Mouse (Mus musculus) cerebellum, adult 9-10 months (tissue): ENCODE data around the gene Ankrd39.
"Not testable (repeated sequence)": the region's sequence is repeated elsewhere in the genome, so short reads cannot be mapped to it uniquely, and the experiment has no call there.

Source experiments
- DNase-seq: peaks from one replicate; pipeline ENCODE4 v3.0.0; 2022

The Ankrd39 gene

DNA sequence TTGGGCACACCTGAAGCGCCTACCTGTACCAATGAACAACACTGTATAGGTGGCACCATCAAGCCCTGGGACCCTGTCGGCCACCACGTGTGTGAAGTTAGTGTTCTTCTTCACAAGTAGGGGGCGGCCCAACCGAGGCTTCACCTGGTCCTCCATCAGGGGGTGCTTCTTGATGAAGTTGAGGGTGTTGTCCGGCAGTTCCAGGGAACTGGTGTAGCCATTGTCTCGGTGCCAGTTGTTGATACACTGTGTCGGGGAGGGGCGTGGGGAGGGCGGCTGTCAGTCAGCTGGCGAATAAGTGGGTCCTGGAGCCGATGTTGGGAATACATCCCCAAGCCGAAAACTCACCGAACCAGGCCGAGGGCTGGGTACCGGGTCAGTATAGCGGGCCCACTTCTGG is 4.7 kb upstream of the Ankrd39 start:
- DNase-seq, result peak; percentile 63

DNA sequence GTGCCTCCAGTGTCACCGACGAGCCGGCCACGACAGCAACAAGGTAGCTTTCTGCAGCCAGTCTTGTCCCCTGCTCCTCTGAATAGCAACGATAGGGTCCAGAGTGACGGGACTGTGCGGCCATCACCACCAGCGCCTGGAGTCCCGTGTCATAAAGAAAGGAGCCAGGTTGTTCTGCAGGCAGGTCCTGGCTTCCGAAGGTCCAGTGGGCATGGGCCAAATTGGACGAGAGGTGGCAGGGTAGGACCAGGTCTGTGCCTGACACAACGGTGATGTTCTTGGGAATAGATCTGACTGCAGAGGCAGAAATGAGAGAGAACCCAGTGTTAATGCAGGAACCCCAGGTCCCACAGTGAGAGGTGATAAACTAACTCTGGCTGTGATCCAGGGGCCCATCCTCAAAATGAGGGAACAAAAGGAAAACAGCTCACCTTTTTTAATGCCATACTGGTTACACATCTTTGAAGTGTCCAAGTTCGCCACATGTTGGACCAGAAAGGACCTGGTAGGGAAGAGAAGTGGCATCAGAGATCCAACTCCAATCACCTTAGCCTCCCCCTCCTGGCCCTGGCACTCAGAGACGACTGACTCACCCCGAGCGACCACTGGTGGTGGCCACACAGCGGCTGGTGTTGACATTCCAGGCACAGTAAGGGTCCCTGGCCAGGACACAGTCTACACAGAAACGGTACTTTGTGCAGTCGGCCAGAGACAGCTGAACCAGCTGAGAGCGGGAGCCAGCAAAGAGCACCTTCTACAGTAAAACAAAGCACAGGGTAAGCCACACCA is 3.0 kb upstream of the Ankrd39 start:
- DNase-seq, result peak; percentile 76

DNA sequence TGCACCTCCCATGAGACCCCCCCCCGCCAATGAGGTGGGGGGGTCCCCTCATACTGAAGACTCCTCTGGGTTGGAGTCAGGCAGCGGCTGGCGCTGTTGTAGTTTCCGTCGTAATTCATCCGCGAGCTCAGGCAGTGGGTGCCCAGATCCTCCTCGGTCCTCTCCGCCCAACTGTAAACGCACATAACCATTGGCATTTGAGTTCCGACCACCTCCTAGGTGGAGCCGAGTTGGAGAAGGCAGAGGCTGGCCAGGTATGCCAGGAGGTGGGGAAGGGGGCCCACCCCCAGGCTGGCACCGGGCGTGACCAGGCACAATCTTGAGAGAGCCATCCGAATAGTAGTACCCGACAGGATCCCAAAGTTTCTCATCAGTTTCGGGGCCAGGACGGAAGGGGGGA is 2.2 kb upstream of the Ankrd39 start:
- peak; percentile 42 for DNase-seq

DNA sequence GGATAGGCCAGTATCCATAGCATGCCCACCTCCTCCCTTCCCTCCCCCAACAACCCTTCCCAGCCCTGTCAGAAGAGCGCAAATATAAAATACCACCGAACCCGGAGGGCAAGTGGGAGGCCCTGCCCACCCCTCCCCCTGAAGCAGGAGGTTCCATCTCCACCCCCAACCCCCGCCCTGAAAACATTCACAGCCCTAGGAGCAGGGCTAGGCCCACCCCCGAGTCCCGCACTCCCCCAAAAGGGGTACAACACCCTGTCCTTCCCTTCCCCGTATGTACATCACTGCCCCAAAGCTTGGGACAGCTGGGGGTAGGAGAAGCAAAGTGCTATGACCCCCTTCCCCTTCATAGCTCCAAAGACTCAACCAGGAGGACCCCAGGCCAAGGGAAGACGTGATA is 1.5 kb upstream of the Ankrd39 start:
- peak; percentile 44 for DNase-seq

DNA sequence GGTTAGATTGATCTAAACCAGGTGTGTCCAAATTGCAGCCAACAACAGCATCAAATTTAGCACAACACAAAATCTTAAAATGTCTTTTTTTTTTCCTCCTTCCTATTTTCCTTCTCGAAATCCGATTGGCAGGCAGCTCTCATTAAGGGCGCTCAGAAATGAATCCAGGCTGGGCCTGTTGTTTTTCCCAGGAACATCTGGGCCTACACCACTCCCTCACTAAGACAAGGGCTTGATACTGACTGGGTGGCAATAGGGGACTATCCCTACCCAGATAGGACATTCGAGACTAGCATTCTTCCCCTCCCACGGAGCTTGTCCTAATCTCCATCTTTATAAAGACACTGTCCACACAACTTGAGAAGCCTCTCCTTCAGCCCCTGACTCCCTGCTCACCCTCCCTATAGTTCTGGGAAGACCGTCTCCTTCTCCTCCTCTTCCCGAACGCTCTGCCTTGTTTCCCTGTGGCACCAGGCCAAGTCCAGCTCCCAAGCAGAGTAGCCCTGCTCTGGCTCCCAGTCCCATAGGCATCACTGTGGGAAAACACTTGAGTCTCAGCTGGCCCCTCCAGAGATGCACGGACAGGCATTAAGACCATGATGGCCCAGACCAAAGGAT is 845 bp upstream of the Ankrd39 start:
- DNase-seq, result peak; percentile 61

DNA sequence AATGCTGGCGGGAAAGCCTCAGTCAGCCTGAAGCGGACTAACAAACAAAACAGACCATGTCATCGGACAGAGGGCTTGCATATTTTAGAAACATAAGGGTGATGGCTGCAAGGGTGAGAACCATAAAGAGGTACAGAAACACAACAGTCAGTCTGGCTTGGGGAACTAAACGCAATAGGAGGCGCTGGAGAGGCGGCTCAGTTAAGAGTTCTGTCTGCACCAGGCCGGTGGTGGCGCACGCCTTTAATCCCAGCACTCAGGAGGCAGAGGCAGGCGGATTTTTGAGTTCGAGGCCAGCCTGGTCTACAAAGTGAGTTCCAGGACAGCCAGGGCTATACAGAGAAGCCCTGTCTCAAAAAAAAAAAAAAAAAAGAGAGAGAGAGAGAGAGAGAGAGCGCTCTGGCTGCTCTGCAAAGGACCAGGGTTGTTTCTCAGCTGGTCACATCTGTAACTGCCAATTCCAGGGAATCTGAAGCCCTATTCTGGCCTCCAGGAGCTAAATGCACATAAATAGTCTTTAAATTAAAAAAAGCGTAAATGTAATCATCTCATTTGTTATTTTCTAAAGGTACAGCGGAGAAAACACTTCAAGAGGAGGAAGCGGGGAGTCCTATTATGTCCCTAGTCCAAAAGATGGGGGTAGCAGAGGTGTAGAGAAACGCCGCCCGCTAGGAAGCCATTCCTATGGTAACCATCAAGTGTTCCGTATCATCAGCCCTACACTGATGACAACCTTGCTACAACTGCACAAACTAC is 1.2 kb downstream of the Ankrd39 start:
- no peak for DNase-seq

DNA sequence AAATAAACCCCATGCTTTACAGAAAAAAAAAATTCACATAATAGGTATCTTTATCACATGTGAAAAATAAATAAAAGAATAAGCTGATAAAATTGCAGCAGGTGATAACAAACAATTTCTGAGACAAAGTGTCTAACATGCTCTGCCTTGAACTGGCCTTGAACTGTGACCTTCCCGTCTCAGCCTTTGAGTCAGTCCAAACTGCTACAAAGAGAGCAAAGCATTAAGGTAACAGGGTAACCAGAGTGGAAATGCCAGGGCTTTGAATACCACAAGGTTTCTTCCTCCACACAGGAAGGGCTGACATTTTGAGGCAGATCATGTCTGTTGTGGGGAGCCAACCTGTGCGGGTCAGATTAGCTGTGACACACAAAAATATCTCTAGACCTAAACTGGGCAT is 1.9 kb downstream of the Ankrd39 start:
- DNase-seq, result no peak

DNA sequence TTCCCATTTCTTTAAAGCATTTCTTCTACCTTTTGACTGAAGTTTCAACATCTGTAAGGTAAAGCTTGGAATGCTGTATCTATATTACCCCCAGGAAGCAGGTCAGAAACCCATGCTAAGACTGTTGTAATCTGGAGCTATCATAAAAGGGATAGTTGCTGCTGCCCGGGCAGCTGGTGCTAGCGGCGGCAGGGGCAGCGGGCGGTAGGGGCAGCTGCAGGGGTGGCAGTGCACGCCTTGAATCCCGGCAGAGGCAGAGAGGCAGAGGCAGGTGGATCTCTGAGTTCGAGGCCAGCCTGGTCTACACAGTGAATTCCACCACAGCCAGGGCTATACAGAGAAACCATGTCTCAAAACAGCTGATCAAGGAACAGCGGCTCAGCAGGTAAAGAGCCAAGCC is 4.3 kb downstream of the Ankrd39 start:
- no peak for DNase-seq

DNA sequence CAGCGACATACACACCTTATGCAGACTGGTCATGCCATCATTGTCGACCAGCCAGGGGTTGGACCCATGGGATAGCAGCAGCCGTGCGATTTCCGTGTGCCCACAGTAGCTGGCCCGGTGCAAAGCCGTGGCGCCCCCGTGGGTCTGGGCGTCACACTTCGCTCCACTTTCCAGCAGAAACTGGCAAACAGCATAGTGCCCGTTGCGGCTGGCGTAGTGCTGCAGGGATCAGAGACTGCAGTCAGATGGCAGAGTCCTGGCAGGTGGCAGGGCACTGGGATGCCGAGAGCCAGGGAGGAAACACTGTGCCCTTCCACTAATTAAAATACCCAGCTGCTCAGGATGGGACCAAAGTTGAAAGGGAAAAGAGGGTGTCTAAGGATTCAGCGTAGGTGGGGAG is 5.4 kb downstream of the Ankrd39 start:
- DNase-seq, result peak; percentile 76

DNA sequence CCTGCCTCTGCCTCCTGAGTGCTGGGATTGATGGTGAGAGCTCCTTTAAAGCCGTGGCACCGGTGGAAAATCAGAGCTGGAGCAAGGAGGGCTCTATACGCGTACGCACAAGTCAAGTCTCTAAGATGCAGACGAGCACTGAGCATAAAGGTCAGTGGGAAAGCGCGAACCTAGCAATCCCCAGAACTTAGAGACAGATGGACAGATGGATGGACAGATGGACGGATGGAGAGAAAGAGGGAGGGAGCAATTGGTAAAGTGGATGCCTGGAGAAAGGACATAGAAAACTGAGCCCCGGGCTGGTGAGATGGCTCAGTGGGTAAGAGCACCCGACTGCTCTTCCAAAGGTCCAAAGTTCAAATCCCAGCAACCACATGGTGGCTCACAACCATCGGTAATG is 6.4 kb downstream of the Ankrd39 start:
- no peak for DNase-seq

DNA sequence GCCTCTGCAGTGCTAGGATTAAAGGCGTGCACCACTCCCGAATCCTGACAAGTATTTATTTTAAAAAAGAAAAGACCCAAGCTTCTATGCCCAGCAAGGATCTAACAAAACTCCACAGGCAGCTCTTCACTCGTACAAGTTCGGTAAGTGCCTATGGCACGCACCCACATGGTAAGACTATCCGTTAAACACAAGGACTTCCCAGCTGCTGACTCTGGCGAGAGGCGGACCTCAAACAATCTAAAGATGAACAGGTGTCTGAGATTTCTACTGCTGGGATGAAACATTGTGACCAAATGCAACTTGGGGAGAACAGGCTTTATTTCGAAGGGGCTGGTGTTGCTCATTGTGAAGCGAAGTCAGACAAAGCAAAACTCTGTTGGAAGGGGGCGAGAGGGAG is 7.1 kb downstream of the Ankrd39 start:
- no peak for DNase-seq

DNA sequence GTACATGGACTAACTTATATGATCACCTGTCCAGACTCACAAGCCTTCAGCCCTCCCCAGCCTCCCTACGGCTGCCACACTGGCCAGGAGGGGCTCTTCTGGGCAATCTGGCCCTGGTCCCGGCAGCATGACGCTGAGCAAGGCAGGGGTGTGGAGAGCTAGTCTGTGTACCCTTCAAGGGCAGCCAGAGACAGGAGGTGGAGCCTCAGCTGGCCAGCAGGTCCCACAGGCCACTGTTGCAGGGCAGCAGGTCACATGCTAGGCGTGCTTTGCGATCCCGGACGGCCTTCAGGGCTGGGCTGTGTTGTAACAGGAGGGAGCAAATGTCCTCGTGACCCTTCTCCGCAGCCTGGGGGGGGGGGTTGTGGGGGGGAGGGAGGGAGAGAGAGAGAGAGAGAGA is 8.1 kb downstream of the Ankrd39 start, which contains the start of gene Gm42417:
Gene Gm42417 (minus strand): TSS at position 244 of the 400 bp plus-strand sequence.
- DNase-seq, result no peak

DNA sequence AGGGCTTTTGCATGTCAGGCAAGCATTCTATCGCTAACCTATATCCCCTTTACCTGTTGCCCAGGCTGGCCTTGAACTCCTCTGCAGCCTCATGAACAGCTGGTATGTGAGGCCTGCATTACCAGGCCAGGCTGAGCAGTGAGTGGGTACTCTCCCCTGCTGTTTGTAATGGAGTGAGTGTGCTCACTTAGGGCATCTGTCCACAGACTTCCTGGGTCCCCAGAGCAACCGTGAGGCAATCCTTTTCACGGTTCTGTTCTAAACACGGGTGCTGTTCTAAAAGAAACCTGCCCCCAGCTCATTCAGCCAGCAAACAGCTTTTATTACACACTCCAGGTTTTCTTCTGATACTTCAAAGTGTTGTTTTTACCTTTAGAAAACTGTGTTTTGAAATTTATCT is 8.5 kb downstream of the Ankrd39 start:
- no peak for DNase-seq

DNA sequence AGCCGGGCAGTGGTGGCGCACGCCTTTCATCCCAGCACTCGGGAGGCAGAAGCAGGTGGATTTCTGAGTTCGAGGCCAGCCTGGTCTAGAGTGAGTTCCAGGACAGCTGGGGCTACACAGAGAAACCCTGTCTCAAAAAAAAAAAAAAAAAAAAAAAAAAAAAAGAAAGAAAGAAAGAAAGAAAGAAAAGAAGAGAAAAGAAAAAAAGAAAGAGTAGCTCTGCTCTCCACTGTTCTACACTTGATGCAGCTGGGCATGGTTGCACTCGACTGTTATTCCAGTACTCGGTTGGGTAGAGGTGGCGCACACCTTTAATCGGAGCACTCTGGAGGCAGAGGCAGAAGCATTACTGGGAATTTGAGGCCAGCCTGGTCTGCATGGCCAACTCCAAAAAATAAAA is 10.5 kb downstream of the Ankrd39 start, which contains the start of gene Ankrd23:
Gene Ankrd23 (minus strand): TSS at position 101 of the 400 bp plus-strand sequence.
- not testable (repeated sequence) for DNase-seq

DNA sequence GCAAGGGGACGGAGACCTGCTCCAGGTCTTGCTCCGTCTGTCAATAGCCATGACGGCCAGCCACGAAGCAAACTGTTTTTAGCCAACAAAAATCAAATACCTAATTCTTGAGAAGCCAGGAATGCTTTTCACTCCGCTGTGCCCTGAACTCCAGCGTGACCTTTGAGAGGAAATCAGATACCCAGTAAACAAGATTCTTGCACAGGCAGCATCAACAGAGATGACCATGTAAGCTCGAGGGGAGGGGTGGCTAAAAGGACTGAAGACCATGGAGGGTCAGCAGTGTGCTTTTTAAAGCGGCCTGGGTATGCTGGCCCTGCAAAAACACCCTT is 10.9 kb downstream of the Ankrd39 start:
- DNase-seq, result no peak

DNA sequence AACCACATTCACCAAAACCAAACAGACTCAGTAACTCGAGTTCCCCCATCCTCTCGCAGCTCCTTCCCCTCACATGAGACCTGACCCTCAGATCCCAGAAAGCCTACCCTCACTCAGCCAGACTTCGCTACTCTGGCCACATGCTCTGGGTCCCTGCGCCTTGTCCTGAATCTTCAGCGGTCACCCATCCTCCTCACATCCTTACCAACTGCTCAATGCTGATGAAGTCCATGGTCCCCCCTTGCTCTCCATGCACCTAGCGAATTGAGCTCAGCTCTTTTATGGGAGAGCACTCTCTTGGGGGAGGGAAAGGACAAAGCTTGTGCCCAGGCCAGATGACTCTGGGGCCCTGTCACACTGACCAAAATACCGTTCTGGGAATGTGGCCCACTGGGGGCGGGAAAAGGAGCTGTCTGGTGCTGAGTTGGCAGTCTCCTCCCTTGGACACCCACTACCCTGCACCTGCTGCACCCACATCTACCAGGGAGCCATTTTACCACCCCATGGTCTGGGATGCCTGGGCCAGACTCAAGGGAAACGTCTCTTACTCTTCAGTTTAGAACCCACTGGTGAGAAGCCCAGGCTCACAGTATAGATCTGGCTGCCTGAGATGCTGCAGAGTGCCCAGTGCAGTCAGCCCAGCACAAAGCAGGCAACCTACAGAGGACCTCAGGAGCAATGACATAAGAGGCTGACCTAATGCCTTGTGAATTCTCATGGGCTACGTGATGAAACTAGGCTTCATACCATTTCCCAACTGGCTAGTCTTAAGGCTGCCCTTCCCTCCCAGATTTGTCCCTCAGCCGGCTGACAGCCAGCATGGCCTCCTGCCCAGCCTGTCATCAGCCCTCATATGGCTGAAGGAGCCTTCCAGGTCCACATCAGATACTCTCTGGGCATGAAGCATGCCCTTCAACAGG is 11.5 kb downstream of the Ankrd39 start:
- peak; percentile 75 for DNase-seq

DNA sequence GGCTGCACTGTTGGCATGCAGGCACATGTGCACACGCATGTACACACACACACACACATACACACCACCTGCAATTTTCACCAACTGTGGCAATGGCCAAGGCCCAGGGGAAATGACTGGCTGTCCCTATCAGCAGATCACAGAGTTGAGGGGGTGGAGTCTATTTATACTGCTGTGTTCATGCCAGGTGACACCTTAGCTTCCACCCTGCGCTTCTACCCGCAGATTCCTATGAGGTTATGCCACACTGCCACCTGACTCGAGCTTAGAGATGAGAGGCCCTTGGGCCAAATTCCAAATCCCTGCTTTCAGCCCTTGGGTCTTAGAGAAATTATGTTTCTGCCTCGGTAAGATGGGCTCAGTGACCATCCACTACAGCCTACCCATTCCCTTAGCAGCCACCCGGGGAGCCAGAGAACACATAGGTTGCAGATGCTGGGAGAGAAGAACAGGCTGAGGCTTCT is 12.6 kb downstream of the Ankrd39 start:
- DNase-seq, result no peak

DNA sequence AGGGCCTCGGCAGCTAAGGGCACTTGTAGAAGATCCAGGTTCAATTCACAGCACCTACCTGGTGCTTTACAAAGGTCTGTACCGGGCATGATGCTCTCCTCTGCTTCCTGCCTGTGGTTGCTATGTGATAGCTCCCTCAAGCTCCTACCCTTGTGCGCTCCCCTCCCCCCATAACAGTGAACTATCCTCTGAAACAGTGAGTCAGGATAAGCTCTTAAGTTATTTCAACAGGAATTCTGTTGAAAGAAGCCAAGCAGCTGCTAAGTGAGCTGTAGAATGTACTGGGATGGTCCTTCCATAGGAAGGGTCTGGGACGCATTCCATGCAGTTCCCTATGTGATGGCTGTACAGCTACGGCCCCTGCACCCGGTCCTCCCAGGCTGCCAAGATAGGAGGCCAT is 13.7 kb downstream of the Ankrd39 start:
- no peak for DNase-seq

DNA sequence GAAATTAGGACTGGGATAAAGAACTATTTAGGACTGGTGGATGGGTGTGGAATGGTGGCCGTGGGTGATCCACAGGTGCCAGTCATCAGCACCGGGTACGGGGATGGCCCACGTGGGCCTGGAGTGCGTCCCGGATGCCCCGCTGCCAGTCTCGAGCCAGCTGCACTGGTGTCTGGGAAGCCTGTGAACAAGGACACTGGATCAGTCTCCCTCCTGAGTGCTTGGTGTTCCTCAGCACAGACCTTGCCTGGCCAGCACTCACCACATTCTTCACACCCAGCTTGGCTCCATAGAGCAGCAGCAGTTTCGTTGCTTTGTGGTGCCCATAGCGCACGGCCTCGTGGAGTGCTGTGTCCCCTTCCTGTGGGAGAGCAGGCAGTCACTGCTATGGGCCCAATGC is 15.8 kb downstream of the Ankrd39 start:
- no peak for DNase-seq

DNA sequence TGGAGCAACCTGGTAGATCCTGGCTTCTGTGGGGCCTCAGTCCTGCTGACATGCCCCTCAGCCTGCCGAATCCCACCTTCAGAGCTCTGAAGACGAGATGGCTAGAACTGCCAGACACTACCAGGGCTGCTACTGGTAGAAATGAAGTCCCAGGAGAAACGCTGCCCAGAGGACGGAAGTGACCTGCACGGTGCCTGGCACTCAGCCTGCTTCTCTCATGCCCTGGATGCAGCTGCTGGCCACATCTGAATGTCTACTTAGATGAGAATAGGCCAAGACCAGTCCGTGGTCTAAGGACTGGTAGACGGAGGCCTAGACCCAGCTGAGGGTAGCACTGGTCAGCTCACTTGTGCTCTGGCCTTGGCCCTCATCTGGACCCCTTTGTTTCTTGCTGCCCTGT is 16.3 kb downstream of the Ankrd39 start:
- no peak for DNase-seq

DNA sequence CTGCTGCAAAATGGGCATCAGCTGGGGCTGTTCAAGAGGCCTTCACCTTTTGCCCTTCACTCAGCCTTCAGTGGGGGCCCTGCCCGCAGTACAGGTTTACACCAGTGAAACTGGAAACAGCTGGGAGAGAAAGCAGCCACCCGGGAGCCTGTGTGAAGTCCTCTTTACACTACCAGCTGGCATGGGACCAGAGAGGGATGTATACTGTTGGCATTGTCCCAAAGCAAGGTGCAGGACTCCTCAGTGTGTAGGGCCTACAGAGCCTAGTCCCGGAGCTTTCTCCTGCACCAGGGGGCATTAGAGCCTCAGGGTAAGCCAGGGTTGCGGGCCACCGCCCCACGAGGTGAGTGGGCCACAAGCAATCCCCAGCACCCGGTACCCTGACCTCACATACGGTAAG is 16.8 kb downstream of the Ankrd39 start:
- no peak for DNase-seq

DNA sequence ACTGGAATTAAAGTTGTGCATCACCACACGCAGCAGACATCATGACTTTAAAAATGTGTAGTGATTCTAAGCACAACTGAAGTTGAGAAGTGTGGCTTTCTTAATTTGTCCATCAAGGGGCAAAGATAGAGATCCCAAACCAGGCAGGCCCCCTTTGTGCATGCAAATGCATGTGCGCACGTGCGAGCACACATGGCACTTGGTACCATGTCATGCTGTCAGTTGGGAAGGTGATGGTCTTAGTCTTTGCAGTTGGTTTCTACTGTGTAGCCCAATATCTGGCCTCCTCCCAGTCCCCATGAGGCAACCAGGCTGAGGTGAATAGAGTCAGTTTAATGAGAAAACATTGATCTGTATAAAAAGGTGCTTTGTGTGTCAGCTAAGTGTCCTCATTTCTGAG is 17.4 kb downstream of the Ankrd39 start:
- DNase-seq, result no peak

DNA sequence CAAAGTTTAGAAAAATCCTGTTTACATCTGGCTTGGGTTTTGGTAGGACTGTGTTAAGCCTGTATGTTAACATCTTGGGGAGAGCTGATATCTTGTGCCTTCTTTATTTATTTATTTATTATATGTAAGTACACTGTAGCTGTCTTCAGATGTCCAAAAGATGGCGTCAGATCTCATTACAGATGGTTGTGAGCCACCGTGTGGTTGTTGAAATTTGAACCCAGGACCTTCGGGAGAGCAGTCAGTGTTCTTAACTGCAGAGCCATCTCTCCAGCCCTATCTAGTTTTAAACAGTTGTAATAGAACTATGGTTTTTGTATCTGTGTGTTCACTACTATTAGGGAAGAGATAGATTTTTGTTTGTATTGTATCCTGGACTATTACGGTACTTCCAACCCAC is 18.0 kb downstream of the Ankrd39 start:
- no peak for DNase-seq
